Mouse (Mus musculus) frontal cortex, postnatal 14 days (tissue): ENCODE measurements at regions not wholly inside any gene's neighbourhood (a gene's known extent, or its start where the extent isn't known, plus 50 kb on each side); places are given as distances from the start of the nearest gene placed in this dataset.

Source experiments
- DNase-seq, 2 experiments: peaks; one replicate each; pipeline ENCODE4 v3.0.0; 2022; ENCODE audit warnings: low spot score in 2 of 2

DNA sequence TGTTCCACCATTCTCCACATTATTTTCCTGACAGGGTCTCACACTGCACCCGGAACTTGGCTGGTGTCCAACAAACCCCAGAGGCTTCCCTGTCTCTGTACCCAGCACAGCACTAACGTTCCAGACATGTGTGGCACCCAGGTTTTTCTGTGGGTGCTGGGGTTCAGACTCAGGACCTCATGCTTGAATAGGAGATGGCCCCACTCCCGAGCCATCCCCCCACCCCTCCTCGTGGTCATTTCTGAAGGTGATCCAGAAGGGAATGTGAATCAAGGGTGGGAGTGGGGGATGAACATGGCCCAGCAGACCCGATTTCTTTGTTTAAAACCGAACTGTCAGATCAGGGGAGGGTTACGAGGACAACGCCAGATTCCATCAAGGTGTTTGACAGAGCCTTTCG, 245.6 kb downstream of the Tbc1d1 start:
- no peak for DNase-seq

DNA sequence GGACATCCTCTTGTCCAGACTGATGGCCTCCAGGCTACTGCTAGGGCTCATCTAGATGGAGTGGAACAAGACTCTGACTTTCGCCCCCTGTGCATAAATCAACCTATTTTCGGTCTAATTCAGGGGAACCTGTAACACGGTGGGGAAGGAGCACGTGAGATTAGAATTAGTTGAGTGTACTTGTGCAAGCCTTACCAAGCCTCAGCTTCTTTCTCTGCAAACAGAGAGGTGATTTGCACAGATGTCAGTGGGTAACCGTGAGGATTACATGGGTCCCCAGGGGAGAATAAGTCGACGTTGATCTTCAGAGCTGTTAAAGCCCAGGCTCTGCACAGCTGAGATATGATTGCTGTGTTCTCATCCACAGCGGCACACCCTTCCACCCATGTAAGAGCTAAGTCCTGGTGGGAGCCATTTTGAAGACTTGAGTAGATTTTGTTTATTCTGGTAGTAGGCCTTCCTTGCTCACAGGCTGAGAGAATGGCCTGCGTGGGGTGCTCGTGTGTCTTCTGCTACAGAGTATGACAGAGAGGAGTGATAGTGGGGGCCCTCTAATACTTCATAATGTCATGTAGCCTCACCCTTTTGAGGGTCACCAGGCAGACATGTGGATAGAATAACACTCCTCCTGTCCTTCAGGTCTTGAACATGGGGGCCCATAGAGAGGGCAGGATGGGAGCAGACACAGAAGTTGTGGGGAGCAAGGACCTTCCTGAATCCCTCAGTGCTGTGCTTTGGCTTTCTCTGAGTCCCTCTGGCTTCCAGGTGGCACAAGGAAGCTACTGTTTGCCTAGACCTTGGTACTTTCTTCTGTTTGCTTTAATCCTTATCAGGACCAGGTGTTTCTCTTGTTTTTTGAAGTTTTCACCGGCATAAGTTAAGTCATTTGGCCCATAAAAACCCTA, 247.2 kb downstream of the Tbc1d1 start:
- DNase-seq = no peak

DNA sequence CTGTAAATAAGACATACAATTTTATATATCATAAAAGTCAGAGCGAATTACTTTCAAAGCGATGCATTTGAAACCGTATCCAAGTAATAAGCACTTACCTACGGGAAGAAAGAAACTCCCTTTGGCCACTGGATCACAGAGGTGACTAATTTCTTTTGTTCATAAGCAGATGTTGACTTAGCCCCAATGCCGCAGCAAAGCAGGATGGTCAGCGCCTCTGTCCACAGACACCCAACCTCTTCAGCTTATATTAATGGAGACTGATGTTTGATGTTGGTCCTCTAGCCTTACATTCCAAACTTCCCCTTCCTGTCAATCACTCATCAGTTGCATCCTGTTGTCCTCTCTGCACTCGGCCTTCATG, 247.9 kb downstream of the Tbc1d1 start:
- DNase-seq = no peak

DNA sequence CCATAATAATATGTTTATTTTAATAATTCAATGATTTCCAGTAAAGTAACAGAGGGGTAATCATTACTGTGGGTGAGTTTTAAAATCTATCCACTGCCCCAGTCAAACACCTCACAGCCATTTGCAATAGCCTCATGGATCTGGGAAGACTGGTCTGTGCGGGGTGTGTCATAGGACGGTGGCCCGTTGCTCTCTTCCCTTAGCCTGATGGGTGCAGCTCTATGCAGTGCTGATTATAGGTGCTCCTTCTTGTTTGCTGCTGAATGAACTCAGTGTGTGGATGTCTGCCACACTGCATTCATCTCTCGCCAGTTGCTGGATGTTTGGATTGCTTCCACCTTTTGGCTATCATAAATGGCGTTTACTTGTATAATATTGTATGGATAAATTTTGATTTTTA, 248.4 kb downstream of the Tbc1d1 start:
- DNase-seq = no peak

DNA sequence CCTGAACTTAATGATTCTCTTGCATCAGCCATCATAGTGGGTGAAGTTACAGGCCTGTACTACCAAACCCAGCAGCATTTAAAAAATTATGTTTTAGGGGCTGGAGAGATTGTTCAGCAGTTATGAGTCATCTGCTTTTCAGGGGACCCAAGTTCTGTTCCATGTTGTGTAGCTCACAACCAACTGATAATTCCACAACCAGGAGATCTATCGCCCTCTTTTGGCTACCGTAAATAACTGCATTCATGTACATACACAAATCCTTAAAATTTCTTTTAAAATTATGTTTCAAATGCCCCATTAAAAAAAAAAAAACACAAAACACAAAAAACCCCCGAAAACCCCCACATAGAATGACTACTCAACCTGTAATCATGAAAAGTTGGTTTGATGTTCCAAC, 252.8 kb downstream of the Tbc1d1 start:
- DNase-seq = no peak

DNA sequence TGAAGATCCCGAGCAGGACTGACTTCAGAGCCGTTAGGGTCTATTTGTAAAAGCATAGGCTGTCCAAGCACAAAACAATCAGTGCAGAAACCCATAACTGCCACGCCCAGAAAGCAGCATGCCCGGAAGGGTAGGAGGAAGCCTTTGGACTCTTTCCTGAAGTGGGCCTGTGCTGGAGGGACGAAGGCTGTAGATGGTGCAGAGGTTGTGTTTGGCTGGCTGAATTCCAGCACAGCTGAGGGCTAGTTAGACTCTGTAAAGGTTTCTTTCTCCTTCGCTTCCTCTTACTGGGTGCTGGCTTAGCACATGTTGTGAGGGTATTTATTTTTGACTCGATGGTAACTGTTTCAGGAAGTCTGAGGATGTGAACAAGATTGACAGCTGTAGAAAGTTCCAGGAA, 254.5 kb downstream of the Tbc1d1 start:
- DNase-seq = peak in 1 of 2 experiments; percentile 21

DNA sequence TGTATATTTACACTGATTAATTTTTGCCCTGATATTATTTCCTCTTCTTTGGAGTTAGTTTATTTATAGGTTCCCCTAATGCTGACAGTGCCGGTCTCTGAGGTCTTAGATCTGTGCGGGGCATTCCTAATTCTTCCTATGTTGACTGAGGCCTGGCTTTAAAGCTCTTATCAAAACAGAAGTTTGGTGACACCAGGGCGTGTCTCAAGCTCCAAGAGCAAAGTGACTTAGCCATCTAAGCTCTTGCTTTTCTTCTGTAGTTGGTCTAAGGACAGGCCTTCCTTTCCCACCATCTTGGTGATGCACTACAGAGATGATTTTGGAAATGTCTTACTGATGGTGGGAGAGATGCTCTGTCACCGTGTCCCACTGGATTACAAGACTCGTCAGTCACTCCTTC, 258.4 kb downstream of the Tbc1d1 start:
- DNase-seq = no peak

DNA sequence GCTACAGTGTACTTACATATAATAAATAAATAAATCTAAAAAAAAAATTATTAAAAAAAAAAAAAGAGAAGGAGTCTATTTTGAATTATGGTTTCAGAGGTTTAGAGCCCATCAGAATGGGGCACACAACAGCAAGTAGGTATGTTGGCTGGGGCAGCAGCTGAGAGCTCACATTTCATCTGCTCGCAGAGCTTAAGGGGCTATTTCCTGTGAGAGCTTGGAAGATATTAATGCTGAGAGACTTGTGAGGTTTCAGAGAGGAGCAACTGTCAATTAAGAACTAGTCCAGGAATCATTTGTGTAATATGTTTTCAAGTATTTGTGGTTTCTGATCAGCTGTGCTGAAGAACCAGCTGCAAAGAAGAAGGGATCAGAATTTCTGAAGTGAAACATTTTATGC, 263.3 kb downstream of the Tbc1d1 start:
- DNase-seq = no peak

DNA sequence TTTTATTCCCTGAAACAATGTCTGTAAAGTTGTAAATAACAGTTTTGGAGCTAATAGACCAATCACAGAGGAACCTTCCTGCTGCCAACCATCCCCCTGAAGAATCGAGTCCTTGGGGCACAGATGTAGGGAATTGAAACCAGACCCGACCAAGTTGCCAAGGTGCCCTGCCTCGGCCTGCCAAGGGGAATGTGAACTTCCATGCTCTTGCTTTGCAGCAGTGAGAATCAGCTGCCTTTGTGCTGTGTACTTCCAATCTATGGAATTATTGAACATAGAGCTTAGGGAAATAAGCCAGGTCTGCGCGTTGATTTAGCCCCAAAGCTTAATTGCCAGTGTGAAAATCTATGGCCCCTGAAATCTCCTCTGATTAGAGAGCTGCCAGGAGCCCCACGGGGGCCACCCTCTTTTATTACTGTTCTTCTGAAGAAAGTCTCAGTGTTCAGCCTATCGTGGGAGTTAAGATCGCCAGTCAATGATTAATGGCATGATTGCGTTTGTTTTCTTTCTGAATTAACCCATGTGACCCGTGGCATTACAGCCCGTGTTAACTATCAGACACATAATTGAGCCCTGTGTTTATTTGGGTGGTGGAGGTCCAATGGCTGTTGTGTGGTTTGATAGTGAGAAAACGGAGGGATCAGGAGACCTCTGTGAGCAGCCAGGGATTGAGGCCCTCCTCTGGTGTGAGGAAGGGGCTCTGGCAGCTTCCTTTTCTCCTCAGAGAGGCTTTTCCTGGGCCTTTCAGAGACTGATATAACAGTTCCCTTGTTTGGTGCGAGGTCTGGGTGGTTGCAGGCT, 266.9 kb downstream of the Tbc1d1 start:
- no peak for DNase-seq

DNA sequence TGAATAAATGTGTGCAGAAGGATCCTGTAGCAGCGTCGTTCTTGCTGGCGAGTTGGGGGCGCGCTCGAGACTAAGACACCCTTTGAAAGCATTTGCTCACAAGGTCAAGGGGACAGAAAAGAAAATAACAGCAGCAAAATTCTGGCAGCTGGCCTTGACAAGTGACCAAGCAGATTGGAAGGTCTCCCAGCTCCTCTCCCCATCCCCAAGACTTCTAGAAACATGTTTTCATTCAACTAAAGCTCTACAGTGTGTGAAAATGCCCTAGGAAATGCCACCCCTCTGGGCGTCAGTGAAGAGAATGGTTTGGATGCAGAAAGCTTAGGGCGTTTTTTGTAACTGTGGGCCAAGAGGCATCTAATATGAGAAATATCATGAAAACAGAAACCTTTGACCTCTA, 272.7 kb downstream of the Tbc1d1 start:
- DNase-seq = no peak

DNA sequence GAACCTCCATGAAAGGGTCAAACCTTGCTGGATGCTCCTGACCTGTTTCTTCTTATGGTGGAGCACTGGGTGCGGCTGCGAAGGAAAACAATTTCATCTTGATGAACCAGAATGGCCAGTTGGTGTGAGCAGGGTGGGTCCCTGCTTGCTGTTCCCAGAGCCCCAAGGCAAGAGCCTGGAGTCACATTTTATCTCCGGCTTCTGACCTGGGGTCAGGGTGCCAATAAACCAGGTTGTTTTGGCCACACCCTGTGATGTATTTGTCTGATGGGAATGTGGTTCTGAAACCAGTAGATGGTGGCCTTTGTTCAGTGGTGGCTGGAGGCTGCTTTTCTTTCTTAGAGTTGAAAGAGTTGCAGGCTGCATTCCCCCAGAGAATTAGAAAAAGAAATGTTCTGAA, 274.4 kb downstream of the Tbc1d1 start:
- DNase-seq = no peak

DNA sequence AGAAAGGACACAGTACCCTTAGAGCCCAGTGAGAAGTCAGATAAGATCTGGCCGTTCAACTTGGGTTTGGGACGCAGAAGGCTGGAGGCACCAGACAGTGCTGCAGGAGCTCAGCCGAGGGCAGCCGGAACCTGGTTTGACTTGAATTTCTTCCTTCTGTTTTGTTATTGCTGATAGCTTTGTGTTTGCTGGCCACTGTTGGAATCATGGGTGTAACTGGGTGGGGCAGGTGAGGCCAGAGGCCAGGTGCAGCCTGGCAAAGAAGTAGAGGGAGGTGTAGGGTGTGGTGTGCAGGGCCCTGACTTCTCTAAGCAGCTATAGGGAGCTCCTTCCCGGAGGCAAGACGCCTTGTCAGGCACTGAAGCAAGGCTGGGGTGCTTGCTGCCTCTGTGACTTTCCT, 275.5 kb downstream of the Tbc1d1 start:
- DNase-seq = no peak

DNA sequence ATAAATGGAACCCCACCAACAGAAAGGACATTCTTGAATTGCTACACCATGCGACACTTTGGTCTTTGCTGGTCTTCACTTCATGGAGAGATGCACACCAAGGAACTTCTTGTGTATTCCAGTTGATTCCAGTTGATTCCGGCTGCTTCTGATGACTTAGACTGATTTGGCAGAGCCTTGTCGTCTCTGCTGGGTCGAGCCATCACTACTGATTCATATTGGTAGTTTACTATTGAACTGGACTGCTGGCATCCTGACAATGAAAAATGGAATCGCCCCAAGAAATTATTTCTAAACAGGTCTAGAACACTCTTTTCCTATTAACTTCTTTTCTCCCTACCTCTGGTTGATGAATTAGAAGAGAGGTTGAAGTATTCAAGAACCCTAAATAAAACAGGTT, 277.7 kb downstream of the Tbc1d1 start:
- DNase-seq = no peak

DNA sequence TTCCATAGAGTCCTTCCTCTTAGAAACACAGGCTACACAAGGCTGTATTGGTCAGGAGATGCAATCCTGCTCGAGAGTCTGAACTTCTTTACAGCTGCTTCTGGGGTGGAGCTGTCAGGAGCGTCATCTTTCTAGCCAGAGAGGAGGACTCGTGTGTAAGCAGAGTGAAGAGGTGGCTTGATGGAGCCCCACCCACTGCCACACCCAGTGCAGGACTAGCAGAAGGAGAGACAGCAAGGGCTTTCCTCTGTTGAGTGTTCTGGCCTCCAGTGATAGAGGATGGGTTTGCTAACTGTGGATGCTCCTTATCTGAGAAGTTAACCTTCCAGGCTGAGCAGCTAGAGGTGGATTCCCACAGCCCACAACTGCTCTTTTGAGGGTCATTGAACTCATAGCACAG, 279.4 kb downstream of the Tbc1d1 start:
- no peak for DNase-seq

DNA sequence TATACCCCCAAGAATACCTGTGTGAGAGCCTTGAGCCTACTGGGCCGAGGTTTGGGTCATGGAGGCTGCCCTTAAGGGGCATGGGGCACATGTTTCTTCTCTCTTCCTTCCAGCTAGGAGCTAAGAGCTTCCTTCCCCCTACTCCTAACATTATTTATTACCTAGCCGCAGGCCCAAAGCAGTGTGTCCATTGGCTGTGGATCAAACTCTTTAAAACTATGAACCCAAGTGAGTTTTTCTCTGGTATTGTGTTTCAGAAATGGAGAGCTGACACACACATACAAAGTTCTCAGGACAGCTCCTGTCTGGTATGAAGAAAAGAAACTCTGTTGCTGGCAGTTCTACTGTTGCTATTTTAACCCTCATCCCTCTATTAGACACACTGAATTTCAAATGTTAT, 279.9 kb downstream of the Tbc1d1 start:
- DNase-seq = no peak

DNA sequence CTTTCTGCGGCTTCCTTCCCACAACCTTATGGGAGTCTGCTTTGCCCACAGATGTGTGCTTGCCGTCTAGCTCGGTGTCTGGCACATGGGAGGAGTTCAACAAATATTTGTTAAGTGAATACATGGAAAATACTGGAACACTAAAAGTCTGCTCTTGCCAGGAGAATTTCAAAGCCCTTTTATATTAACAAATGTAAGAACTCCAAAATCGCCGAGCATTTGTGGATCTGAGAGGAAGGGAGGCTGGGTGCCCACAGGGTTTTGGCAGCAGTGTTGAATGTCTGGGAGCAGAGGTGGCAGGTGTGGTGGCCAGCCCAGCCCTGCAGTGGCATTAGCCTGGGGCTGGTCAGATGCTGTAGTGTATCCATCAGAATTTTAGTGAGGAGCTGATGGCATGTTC, 281.6 kb downstream of the Tbc1d1 start:
- no peak for DNase-seq

DNA sequence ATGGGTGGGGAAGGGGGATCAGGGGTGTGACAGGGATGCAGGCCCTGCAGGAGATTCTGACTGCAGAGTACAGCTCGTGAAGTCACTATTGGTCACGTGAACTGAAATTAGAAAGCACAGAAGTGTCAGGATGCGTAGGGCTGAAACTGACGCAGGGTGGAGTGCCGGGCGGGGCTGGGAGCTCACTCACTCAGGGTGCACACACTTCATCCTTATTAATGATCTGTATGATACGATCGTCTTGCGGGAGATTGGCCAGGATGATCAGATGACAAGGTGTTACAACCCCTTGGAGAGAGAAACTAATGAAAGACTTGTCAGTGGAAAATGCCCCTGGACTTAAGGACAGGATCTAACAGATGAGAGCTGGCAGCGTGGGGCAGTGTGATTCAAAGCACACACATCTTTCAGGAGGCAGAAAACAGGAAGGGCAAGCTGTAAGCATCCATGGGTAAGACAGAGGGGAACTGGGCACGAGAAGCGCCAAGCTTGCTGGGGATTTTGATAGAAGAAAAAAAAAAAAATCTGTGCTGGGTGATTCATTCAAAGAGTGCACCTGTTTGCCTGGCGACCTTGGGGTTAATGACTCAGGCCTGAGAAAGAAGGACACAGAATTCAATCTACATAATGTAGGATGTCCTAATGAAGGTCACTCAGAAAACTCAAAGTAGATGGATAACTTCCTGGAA, 282.5 kb downstream of the Tbc1d1 start:
- DNase-seq = no peak

DNA sequence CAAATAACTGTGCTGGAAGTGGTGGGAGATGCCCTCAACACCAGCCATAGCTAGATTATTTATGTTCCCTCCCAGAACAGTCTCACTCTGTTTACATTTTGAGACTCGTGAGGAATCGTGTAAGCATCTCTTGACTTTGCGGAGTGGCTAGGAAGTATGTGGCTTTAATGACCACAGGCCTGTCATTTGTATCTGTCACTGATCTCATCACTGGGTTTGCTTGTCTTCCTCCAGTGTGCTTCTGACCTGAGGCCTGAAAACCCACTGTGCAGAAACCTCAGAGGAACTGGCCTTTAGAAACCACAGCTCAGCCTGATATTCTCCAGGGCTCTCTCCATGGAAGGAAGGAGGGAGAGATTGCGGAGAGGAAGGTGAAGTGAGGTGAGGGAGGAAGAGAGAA, 291.7 kb downstream of the Tbc1d1 start:
- no peak for DNase-seq

DNA sequence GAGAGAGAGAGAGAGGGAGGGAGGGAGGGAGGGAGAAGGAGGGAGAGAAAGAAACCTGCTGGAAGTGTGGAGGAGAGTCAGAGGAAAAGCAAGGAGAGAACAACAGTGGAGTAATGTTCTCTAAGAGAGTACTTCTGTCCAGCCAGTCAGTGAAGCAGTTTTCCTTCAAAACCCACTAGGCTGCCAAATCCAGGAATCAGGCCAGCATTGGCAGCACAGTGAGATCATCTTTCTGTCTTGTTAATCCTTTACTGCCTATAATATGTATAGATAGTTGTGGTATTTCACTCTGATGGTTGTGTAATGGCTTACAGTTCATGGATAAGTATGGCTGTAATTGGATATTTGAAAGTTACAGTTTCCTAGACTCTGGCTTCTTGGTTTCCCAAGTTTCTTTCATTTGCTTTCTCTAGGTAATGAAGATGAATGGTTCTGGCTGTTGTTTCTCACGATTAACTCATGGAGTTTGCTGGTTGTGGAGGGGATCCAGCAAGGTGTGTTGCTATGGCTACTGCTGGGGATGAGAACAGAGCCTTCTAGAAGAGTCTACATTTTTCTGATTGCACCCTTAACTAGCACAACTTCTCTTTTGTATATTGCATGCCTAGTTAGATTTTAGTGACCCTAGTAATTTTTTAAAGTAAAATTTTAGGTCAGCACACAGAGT, 296.7 kb downstream of the Tbc1d1 start:
- no peak for DNase-seq

DNA sequence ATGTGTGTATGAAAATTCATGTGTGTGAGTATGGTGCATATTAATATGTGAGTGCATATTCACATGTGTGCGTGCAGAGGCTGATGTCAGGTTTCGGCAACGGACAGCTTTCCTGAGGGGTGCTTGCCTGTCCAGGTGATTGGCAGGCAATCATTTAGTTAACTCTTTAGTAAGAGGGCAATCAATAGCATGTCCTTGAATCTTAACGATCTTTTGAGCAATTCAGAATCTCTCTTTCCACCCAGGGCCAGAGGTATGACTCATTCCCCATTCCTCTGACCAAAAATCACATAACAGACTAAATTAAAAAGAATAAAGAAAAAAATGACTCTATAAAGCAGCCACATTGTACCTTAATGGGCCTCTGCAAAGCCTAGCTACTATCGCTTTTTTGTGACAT, 303.7 kb downstream of the Tbc1d1 start:
- DNase-seq = no peak

DNA sequence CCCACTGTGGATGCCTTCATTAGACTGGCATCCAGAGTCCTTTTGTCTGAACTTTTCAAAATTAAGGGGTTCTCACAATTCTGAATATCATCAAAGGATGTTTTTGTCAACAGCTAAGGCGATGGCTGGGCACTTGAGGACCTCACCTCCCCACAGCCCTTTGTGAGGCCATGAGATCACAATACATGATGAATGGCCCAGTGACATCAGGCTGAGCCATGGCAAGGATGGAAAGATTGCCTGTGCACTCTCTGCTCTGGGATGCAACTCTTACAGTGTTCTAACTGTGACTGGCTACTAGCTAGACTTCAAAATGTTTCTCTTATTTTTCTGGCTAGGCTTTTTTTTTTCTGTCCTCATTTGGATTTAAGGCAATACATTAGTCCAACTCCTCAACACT, 304.8 kb downstream of the Tbc1d1 start:
- DNase-seq = no peak

DNA sequence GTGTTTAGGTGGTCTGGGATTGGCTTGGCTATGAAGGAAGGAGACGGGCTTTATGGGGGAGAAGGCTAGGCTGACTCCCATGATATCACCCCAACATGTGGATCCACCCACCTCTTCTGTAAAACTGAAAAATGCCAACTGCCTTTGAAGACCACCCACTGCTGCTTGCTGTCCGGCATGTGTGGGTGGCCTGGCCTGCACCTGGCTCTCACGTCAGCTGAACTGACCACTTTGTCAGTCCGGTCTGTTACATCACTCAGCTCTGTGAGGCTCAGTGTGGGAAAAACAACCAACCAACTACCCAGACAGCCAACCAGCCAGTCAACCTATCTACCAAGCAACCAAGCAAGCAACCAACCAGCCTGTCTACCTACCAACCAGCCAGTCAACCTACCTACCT, 305.5 kb downstream of the Tbc1d1 start:
- no peak for DNase-seq
